23 mouse cellular contexts compared by ENCODE assay signal in genomic region chr12:73722060-73722459, GRCm38 (mm10).
A peak's percentile ranks its signal among the peaks of the same experiment; 100 is the strongest.
DNase-seq lines count a peak whose midpoint lies in the region; ATAC-seq and TF ChIP-seq lines count a peak whose summit lies in the region.
"Had no signal": no experiment of that assay in that cellular context is flagged by ENCODE, and none has a peak within 500 bp of the region (broad histone marks: within the 10 kb centered on the region; RNA-seq: fewer than 3 reads in every experiment).

No protein-coding gene starts in this region.

- peaks cover 23% of the 10 kb centered on the region for H3K4me1 ChIP-seq in heart, postnatal 0 days (ENCODE audit: control insufficient read depth, insufficient read depth)
- H3K4me1 ChIP-seq: intestine, embryonic 15.5 days; limb, embryonic 10.5 days; megakaryocyte, embryonic 14.5 days had no signal

- no peak overlapping the region for H3K9ac ChIP-seq in heart, postnatal 0 days (replicated peaks; ENCODE audit: low read depth, low read length)
- H3K9ac ChIP-seq: hindbrain, embryonic 14.5 days; intestine, embryonic 15.5 days had no signal

- H3K4me3 ChIP-seq in heart, postnatal 0 days (ENCODE audit: low read depth, low read length), result no peak overlapping the region
- H3K4me3 ChIP-seq: intestine, embryonic 15.5 days; limb, embryonic 10.5 days; megakaryocyte, embryonic 14.5 days had no signal

- peak; percentile 35 for DNase-seq in adrenal gland, adult 8-10 months
- DNase-seq in adrenal gland, adult 18-20 months (ENCODE audit: low spot score in 2 of 2), result no peak
- DNase-seq in adipocyte (ENCODE audit: low spot score), result peak; percentile 79
- DNase-seq in heart, adult 9 months (ENCODE audit: low spot score in 2 of 2), result peak; percentile 28 to 68
- peak; percentile 92 for DNase-seq in heart, postnatal 0 days (ENCODE audit: low spot score)
- DNase-seq in layer of hippocampus, adult 18-20 months (ENCODE audit: low spot score in 2 of 2), result no peak
- DNase-seq in cerebellum, postnatal 4 days (ENCODE audit: low spot score in 2 of 2), result no peak
- no peak for DNase-seq in layer of hippocampus, adult 9-11 months
- DNase-seq: cerebellum, adult 11 months; cerebellum, postnatal 25 days; kidney, postnatal 36 days; lung, adult 18-20 months; lung, postnatal 14 days; midbrain, embryonic 14.5 days; spleen, adult 18-20 months; thymus, postnatal 25 days had no signal

- 0 out of 2 replicates have a peak, but pooled peaks have one; percentile 42 for TF ChIP-seq EP300 in heart, postnatal 0 days (IDR thresholded peaks at IDR 0.05; ENCODE audit: low read depth)

- no peaks in the 10 kb centered on the region for H3K9me3 ChIP-seq in heart, postnatal 0 days (replicated peaks; ENCODE audit: control insufficient read depth, low read length)
- H3K9me3 ChIP-seq: intestine, embryonic 15.5 days; limb, embryonic 10.5 days had no signal

- no peaks in the 10 kb centered on the region for H3K27me3 ChIP-seq in heart, postnatal 0 days (ENCODE audit: control insufficient read depth, insufficient read depth, low read length)
- H3K27me3 ChIP-seq: intestine, embryonic 15.5 days; megakaryocyte, embryonic 14.5 days; Patski had no signal

- no peak for TF ChIP-seq CTCF in heart, postnatal 0 days (IDR thresholded peaks at IDR 0.05; ENCODE audit: low read depth)

- H3K36me3 ChIP-seq in heart, postnatal 0 days (replicated peaks; ENCODE audit: control insufficient read depth, insufficient read depth, low read length), result 0 out of 2 replicates have a peak, but pooled peaks cover 5% of the 10 kb centered on the region
- H3K36me3 ChIP-seq: intestine, embryonic 15.5 days; limb, embryonic 10.5 days had no signal

- H3K27ac ChIP-seq in heart, postnatal 0 days (ENCODE audit: low read depth), result peak overlapping the region; percentile 81
- H3K27ac ChIP-seq: hindbrain, embryonic 14.5 days; intestine, embryonic 15.5 days; limb, embryonic 10.5 days had no signal

- 34% methylated on average over 3 of the region's 3 CpGs for WGBS in heart, postnatal 0 days

- peak; percentile 89 for ATAC-seq in heart, postnatal 0 days (ENCODE audit: insufficient read depth, low read depth)
- ATAC-seq: activated CD4-positive, CD25-positive, alpha-beta regulatory T cell, adult 4 months; CD4-positive, CD25-positive, alpha-beta regulatory T cell, adult 4 months; intestine, embryonic 15.5 days; Patski had no signal

- no peak overlapping the region for H3K4me2 ChIP-seq in heart, postnatal 0 days (ENCODE audit: low read depth, low read length)
- H3K4me2 ChIP-seq: hindbrain, embryonic 14.5 days; intestine, embryonic 15.5 days had no signal

Comparison
In these comparisons a context has a peak if more than half of its experiments do, and no peak if none do; other contexts are left out.
1. DNase-seq: peak in adrenal gland, adult 8-10 months (single experiment), adipocyte (single experiment), heart, adult 9 months (2 of 2) and heart, postnatal 0 days (single experiment); none in adrenal gland, adult 18-20 months (0 of 2), layer of hippocampus, adult 18-20 months (0 of 2), cerebellum, postnatal 4 days (0 of 2) and layer of hippocampus, adult 9-11 months (single experiment).